Mouse (Mus musculus) hematopoietic stem cell, adult 5-6 weeks (primary cell): ENCODE results near the gene Kcnj6. TPM values are rescaled to one million over a fixed set of nuclear protein-coding genes. Genes with fewer than 3 reads are reported as not detected.

ENCODE experiments used
- ATAC-seq, 2 experiments: fragments of 125-278 bp in 1 of 2; replicated peaks in 1 of 2; 2 replicates each; pipeline ENCODE4 v1.8.0; 2016 to 2017; ENCODE audit warnings: inconsistent platforms in 2 of 2, mild to moderate bottlenecking in 2 of 2, moderate number of reproducible peaks in 2 of 2, low read depth in 1 of 2, moderate TSS enrichment in 1 of 2; ENCODE audit not compliant: low FRiP score in 2 of 2, poor library complexity in 2 of 2, severe bottlenecking in 2 of 2, insufficient read depth in 1 of 2, low TSS enrichment in 1 of 2
- total RNA-seq: library from RNA; stranded (forward); fragments of 172-1452, 232-1000 nt; gene quantifications from 2 replicates; pipeline ENCODE4 v1.2.3, GENCODE M21; 2017

The Kcnj6 gene
- total RNA-seq, 1 experiment from 2014 or later = not detected

DNA sequence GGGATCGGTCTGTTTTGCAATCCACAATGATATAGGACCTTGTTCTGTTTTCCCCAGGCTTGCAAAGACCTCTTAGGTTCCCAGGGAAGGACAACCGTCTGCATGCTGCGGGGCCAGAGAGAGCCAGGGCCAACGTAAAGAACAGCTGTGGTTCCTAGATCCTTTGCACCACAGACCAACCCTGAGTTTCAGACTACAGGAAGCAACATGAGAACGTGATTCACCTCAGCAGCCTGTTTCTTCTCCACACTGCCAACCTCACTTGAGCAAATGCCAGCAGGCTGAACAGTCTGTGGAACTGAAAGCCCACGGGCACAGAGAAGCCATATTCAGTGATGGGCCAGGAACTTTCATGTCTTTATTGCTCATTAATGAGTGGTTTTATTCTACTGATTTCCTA lies 241.1 kb downstream of the Kcnj6 start:
- ATAC-seq = 0 out of 4 replicates have a peak, but pooled peaks of 1 of the 2 experiments have one; percentile 12

DNA sequence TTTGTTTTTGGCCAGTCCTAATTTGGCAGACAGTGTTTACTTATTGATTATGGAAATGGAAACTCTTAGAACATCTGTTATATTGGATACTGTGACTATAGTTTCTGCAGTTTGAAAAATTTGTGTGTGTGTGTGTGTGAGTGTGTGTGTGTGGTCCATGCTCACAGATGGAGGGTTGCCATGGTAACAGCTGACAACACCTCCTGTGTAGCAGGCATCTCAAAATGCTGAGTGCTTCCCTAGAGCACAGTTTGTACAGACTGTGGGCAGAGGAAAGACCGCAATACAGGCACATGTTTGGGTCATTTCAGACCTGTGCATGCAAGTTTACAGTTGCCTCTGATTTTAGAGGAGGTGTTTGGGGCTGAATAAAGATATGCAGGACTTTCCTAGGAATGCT lies 244.0 kb downstream of the Kcnj6 start:
- ATAC-seq = no peak

DNA sequence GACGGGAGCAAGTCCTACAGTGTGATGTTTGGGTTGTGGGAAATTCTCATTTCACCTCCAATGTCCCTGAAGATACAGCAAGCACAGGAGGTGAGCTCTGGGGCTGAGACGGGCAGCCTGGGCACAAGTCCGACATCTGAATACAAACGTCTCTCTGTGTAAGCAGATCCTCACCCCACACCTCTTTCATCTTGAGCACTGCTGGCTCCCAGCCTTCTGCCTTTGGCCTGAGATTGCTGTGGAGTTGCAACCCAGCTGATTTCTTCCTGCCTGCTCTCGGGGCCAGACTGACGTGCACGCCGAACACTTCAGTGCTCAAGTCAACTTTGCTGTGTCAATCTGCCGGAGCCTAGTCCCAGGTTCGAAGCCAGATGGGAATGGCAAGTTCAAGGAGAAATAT lies 244.7 kb downstream of the Kcnj6 start:
- ATAC-seq = no peak

DNA sequence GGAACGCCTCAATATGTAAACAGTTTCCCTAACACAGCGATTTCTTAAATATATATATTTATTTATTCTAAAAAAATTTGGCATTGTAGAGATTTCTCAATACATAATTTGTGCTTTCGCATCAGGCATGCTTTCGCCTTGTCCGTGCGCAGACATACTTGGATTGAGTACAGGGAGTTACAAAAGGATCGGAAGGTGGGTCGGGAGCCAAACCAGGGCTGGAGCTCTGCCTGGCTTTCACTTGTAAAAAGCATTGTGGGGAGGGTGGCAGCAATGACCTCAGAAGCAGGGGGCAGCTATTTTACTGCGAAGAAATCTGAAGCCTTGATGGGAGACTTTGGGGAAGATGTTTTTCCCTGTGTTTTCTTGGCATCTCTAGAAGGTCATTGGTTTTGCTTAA lies 252.5 kb downstream of the Kcnj6 start:
- no peak for ATAC-seq

DNA sequence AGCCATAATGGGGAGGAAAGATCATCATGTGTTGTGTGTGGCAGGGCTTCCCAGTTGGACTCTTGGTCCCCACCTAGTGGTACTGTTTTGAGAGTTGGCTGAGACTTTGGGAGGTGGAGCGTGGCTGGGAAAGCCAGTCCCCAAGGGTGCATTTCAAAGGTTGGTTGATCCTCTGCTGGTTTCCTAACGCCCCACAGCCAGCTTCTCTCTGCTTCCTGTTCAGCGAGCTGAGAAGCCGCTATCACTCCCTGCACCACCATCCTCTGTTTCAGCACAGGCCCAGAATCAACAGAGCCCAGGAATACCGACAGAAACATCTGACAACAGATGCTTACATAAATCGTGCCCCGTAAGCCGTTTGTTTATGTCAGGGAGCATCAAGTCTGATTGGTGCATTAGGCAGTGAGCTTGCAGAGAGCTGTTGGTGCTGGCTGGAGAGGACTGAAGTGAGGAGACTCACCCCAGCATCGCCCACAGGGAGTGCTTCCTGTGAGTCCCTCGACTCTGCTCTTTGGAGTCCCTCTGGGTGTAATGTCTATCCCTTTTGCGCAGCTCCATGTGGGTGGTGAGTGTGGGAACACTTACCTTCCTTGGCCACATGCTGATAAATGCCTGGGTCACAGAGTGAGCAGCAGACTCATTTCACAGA lies 253.5 kb downstream of the Kcnj6 start:
- ATAC-seq = peak; percentile 87 to 95

DNA sequence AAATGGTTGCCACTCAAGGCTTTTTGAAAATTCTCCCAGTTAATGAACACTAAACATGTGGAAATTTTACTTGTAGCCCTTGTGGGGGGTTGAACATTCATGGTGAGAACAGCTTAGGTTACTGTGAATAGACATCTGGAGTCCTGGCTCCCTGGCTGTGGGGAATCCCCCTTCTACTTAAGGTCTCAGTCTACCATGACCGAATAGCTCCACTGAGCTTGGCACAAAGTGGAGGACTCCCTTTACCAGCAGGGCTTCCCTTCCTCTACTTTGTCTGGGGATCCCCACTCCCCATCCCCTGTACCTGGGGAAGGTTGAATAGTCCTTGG lies 260.2 kb downstream of the Kcnj6 start:
- no peak for ATAC-seq

DNA sequence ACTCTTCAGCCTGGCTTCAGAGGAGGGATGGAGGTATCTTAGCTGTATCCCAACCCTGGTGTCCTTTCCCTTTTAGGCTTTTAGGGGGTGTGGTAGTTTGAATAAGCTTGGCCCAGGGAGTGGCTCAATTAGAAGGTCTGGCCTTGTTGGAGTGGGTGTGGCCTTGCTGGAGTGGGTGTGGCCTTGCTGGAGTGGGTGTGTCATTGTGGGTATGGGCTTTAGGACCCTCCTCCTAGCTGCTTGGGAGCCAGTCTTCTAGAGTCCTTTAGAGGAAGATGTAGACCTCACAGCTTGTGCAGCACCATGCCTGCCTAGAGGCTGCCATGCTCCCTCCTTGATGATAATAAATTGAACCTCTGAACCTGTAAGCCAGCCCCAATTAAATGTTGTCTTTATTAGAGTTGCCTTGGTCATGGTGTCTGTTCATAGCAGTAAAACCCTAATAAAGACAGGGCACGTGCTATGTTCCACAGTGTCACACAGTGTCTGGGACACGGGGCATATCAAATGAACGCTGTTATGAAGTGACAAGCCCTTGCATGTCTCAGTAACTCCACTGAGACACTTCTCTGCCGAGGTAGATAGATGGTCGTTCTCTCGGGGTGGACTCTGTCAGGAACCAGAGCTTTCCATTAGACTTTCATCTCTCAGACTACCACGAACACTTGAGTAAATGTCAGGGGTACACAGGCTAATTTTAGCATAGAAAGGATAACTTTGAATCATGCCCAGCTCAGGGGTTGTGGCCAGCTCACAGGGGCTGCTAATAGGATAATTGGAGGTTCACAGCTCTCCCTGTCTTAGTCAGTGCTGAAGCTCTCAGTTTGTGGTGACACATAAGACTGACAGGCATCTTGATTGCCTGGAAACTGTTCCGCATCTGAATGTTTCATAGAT lies 260.8 kb downstream of the Kcnj6 start:
- ATAC-seq = no peak

DNA sequence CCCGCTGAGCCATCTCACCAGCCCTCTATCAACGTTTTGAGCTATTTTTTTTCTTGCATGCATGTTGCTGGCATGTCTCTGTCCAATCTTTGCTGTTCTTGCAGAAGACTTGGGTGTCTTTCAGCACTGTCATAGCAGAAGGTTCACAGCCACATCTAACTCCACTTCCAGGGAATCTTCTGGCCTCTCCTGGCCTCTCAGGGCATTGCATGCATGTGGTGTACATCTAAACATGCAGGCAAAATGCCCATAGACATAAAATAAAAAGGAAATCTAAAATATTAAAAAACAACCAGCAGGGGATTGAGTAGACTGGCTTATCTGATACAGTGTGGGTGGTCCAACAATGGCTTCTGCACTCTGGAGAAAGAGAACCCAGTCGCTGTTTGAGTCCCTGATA lies 262.0 kb downstream of the Kcnj6 start:
- ATAC-seq = no peak

DNA sequence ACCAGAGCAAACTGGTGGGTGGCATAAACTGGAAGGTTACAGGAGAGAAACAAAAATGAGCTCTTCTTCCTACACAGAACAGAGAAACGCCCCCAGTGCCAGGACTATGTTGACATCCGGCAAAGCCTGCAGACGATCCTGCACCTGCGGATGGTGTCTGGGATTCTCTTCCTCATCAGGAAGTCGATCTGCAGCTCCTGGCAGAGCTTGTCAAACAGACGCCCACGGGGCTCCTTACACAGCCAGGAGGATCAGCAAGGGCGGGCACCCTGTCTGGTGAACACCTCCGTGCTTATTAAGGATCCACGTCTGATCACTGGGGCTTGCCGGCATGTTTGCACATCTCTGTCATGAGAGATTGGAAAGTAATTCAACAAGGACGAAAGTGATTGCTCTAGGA lies 266.5 kb downstream of the Kcnj6 start:
- no peak for ATAC-seq

DNA sequence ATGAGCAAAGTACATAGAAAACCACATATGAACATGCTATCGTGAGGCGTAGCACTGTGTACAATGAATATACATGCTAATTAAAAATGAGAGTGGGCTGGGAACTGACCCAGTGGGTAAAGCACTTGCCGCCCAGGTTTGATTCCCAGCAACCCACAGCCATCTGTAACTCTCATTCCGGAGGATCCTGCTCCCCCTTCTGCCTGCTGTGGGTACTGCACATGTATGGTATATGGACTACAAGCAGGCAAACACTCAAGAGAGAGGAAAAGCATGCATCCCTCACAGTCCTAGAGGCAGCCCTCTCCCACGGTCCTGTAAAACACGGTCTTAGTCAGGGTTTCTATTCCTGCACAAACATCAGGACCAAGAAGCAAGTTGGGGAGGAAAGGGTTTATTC lies 268.3 kb downstream of the Kcnj6 start:
- no peak for ATAC-seq

DNA sequence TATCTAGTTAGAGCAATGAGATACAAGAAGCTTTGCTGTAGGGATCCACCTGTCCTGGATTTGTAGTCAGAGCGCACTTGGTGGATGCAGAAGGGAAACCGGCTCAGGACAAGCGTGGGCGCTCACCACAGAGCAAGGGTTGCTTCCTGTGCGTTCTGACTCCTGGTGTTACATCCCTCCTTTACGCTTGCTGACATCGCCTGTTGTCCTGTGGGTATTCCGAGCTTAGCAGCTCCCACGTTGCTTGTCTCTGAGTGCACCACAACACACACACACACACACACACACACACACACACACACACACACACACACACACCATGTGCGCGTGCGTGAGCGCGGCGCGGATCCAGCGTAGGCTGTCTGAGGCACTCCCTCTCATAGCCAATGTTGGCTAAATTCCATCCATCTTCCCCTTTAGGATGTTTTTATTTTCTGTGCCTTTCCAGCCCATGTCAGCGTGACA lies 272.7 kb downstream of the Kcnj6 start:
- peak in 1 of 2 experiments; percentile 33; a peak in 3 of 4 replicates for ATAC-seq

DNA sequence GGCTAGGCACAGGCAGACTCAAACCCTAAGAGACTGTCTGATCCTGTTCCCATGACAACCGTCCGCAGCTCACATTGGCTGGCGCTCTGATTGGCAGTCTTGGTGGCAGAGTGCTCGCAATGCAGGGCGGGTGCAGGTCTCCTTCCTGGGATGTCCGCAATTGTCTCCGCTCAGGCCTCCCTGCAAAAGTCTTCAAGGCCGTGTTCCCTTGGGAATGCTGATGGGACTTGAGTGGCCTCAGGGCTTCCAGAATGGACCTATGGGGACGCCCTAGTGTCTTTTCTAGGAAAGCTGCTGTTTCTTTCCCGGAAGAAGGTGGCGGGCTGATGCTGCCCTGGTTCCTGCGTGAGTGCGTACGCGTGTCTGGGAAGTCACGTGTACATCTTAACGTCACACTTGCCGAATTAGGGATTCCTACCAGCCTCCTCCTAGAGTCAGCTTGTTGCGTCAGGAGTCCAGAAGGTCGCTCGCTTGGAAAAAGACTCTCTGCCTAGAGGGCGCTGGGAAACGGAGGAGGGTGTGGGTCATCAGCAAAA lies 273.4 kb downstream of the Kcnj6 start:
- ATAC-seq = peak; percentile 87 to 93

DNA sequence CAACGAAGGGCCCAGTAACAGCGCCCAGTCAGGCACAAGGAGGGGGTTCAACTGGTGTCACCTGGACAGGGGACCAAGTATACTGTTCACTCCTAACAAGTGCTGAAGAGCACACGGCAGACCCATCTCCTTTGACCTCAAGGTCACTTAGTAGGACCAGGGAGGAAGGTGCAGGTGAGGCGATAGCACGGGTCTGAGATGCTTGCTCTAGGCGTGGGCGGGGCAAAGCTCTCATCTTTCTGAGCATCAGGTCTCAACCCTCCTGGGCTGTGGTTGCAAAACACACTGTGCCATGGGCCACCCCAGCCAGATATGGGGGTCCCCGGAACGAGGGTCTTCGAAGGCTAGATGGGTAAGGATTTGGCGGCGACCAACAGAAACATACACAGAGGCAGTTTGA lies 274.6 kb downstream of the Kcnj6 start:
- ATAC-seq = no peak

DNA sequence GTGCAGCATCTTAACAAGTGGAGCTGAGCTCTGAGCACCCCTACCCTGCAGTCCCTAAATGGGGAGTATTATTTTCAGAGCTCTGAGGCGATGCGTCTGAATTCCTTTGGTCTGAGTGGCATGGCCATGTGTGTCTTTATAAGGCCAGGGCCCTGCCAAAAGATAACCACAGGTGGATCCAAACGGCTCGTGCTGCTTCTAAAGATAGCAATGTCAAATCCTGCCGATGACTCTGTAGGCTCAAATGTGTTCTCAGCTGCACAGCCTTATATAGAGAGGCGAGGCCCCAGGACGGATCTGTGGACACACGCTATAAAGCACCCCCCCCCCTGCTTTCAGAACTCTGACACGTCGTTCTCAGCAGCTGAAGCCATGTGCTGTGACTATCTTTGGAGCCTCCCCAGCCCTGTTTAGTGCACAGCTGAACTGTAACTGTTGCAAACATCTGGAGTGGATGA lies 275.9 kb downstream of the Kcnj6 start:
- no peak for ATAC-seq

DNA sequence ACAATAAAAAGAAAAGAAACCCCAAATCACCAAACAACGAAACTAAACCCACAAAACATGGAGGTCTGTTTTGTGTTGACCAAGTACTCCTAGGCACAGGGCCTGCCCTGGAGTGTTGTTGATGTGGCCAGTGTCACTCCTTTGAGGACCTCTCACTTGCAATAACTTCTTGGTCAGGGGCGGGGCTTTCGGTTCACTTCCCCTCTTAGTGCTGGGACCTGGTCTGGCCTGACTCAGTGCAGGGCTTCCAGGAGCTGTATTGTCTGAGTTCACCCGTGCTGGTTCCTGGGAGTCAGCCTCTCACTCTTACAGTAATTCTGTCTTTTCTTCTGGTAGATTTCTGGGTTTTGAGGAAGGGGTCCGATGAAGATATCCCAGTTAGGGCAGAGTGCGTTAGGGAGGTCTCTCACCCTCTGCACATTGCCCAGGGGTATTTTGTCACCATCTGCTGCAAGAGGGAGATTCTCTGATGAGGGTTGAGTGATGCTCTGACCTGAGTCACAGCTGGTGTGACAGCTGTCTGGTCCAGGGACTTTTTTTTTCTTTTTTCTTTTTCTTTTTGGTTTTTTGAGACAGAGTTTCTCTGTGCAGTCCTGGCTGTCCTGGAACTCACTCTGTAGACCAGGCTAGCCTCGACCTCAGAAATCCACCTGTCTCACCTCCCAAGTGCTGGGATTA lies 276.9 kb downstream of the Kcnj6 start:
- ATAC-seq = no peak

DNA sequence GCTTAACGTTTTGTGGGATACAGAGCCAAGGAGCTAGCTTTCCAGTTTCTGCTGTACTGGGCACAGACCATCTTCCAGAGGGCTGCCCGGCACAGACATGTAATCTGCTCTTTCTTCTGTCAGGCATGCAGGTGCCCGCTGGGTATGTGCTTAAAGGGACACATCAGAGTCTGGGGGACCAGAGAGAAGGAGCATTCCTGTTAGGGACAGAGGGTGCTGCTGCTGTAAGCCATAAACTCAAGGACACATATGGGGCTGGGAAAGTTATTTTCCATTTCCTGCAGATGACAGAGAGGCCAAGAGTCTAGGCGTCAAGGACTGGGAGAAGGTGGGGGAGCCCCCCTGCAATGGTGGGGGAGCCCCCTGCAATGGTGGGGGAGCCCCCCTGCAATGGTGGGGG lies 278.0 kb downstream of the Kcnj6 start:
- ATAC-seq = no peak

DNA sequence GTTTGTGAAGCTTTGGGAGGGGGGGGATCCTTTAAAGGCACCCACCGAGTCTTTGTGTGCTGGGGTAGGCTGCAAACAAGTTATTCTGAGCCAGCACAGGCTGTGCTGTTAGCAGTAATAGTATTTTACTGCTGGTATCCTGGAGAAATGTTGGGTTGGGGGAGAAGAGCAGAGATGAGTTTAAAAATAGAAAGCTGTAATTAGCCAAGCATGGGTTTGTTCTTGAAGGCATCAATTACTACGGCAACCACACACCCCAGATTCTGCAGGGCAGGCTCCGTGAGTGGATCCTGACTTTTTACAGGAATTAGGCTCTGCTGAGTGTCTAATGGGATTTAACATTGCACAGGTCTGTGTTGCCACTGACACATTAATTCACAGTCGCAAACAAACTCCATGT lies 278.6 kb downstream of the Kcnj6 start:
- ATAC-seq = no peak

DNA sequence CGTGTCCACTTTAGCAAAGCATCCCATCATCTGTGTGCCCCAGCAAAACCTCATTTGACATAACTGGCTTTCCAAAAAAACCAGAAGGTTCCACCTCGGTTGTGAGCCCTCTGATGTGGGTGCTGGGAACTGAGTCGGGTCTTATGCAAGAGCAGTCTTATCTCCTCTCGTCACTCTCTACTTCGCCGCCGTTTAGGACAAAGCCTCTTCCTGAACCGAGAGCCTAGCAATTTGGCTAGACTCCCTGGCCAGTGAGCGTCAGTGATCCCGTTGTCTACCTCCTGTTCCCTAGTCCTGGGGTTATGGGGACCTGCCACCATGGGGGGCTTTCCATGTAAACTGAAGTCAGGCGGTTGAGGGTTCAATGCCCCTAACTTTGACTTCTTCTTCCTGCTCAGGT lies 280.4 kb downstream of the Kcnj6 start:
- ATAC-seq = no peak
